Mouse (Mus musculus) heart, adult 2 months (tissue): ENCODE measurements around the gene Aup1.

ENCODE experiments used
- CTCF ChIP-seq: fragments of 200-600 bp; IDR thresholded peaks from 2 replicates; pipeline ENCODE4 v1.8.1; 2022; ENCODE audit warnings: antibody characterized with exemption, mild to moderate bottlenecking, moderate library complexity
- EP300 ChIP-seq: fragments of 200-500 bp; IDR thresholded peaks from 2 replicates; pipeline ENCODE4 v1.6.1; 2011; ENCODE audit warnings: low read depth, low read length, control low read depth; ENCODE audit not compliant: insufficient read depth
- POLR2A ChIP-seq: fragments of 200-500 bp; IDR thresholded peaks from 2 replicates; pipeline ENCODE4 v1.6.1; 2011; ENCODE audit warnings: mild to moderate bottlenecking, low read depth, low read length, control low read depth; ENCODE audit not compliant: insufficient read depth

- no peak for TF ChIP-seq CTCF
- TF ChIP-seq POLR2A = no peak
- no peak for TF ChIP-seq EP300
These were observed 5.0 kb upstream of the Aup1 start for GRCm38 (mm10) chr6:83049367-83049766.
